Mouse (Mus musculus) forebrain, embryonic 11.5 days (tissue): ENCODE measurements at regions not wholly inside any gene's neighbourhood (a gene's known extent, or its start where the extent isn't known, plus 50 kb on each side); places are given as distances from the start of the nearest gene placed in this dataset.

ENCODE experiments used
- ATAC-seq: fragments of 200-750 bp; cut with Nextera tagmentation; replicated peaks from 2 replicates; pipeline ENCODE4 v1.8.0; 2017; ENCODE audit warnings: moderate TSS enrichment; ENCODE audit not compliant: low FRiP score
- DNase-seq: peaks from one replicate; pipeline ENCODE4 v3.0.0-alpha.2; 2017; ENCODE audit warnings: low spot score
- H3K27ac ChIP-seq: fragments of 300-500 bp; sonication (generic); 2 replicates; pipeline ENCODE4 v1.5.1; 2014; ENCODE audit warnings: low read depth, low read length
- H3K27me3 ChIP-seq: fragments of 300-500 bp; sonication (generic); 2 replicates; pipeline ENCODE4 v1.6.1; 2014; ENCODE audit warnings: mild to moderate bottlenecking, low read length, mixed read lengths; ENCODE audit not compliant: control insufficient read depth, insufficient read depth
- H3K36me3 ChIP-seq: fragments of 300-500 bp; sonication (generic); 2 replicates; pipeline ENCODE4 v1.6.1; 2014; ENCODE audit warnings: mild to moderate bottlenecking, low read length, moderate library complexity, mixed read lengths; ENCODE audit not compliant: control insufficient read depth, insufficient read depth
- H3K4me1 ChIP-seq: fragments of 300-500 bp; sonication (generic); replicated peaks from 2 replicates; pipeline ENCODE4 v1.6.1; 2014; ENCODE audit warnings: low read length, mixed read lengths; ENCODE audit not compliant: control insufficient read depth, insufficient read depth
- H3K4me2 ChIP-seq: fragments of 300-500 bp; sonication (generic); 2 replicates; pipeline ENCODE4 v1.6.1; 2014; ENCODE audit warnings: low read depth, mild to moderate bottlenecking, low read length, moderate library complexity, mixed read lengths; ENCODE audit not compliant: severe bottlenecking
- H3K4me3 ChIP-seq: fragments of 300-500 bp; sonication (generic); 2 replicates; pipeline ENCODE4 v1.5.1; 2014; ENCODE audit warnings: low read depth, low read length
- H3K9ac ChIP-seq: fragments of 300-500 bp; sonication (generic); 2 replicates; pipeline ENCODE4 v1.6.1; 2014; ENCODE audit warnings: low read length
- H3K9me3 ChIP-seq: fragments of 300-500 bp; sonication (generic); 2 replicates; pipeline ENCODE4 v1.6.1; 2016; ENCODE audit warnings: low read length, mixed read lengths; ENCODE audit not compliant: control insufficient read depth
- WGBS: fragments of 180-500 bp; shearing (Covaris S2); extraction: QIAGEN DNeasy Blood & Tissue Kit; methylation state at CpG from one replicate; pipeline ENCODE4 v1.1.7; 2014; 5-methylcytosine and 5-hydroxymethylcytosine counted together

DNA sequence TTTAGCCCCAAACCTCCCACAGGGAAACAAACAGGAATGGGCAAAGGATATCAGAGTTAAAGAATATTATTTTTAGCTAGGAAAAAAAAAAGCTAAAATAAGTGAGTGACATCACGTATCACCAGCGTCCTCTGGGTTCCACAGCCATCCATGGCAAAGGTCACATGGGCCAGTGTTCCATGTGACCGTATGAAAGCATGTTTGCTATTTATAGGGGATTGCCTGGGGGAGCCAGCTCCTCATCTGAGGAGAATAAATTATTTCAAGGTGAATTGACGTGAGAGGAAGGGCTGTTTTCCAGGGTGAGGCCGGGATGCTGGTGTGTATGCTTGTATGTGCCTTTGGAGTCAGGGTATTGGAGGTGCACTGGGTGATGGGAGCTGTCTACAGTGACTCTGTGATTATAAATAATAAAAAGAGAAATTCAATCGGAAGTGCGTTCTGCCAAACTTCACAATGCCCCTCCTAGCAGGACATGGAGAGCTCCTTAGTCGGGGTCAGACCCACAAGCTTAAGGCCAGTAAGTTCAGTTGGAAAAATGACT is 481.0 kb upstream of the Nr2f2 start:
- DNase-seq (no peak), ATAC-seq (no peak)
- no peak overlapping the region for H3K4me2 ChIP-seq
- H3K36me3 ChIP-seq: no peaks in the 10 kb centered on the region
- H3K4me1 ChIP-seq: no peaks in the 10 kb centered on the region
- no peak overlapping the region for H3K9ac ChIP-seq
- 75% methylated on average over 8 of the region's 8 CpGs for WGBS
- H3K9me3 ChIP-seq: no peaks in the 10 kb centered on the region
- no peak overlapping the region for H3K4me3 ChIP-seq
- no peaks in the 10 kb centered on the region for H3K27me3 ChIP-seq
- no peak overlapping the region for H3K27ac ChIP-seq

DNA sequence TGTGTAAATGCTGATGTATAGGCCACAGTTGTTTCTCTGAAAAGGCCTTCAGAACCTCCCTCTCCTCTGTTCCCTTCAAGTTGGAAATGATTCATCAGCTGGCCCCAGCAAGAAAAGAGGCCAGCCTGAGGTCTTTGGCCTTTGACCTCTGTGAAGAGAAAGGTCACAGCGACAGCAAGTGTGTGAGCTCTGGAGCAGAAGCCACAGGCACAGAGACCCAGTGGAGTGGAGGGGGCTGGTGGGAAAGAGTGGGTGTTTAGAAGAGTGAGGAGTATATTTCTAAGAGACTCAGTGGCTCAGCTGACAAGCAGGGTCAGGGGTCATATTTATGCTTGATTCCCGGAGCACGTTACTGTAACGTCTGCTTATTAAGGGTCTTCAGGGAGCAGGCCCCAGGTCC is 479.5 kb upstream of the Nr2f2 start:
- 9% methylated on average over 4 of the region's 4 CpGs for WGBS
- no peaks in the 10 kb centered on the region for H3K36me3 ChIP-seq
- ATAC-seq: no peak
- no peaks in the 10 kb centered on the region for H3K27me3 ChIP-seq
- H3K4me2 ChIP-seq: no peak overlapping the region
- no peaks in the 10 kb centered on the region for H3K4me1 ChIP-seq
- no peak for DNase-seq
- H3K4me3 ChIP-seq: no peak overlapping the region
- no peaks in the 10 kb centered on the region for H3K9me3 ChIP-seq
- H3K27ac ChIP-seq: no peak overlapping the region
- no peak overlapping the region for H3K9ac ChIP-seq

DNA sequence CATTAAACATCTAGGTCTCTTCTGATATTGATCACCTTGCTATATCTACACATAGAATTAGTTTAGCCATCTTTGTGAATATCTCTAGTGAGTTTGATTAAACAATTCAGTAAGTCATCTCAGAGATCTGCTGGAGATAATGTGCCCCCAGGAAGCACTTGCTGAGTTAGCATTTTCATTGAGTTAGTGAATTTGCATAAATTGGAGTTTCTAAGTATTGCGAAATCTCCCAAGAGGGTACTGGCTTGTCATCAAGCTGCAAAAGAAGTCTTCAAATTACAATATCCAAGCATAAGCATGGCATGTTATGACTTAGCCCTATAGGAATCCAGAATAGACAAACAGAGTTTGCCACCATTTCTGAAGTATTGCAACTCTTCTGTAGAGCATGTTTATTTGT is 473.6 kb upstream of the Nr2f2 start:
- H3K4me3 ChIP-seq: no peak overlapping the region
- WGBS: 93% methylated on average over 1 of the region's 1 CpGs
- DNase-seq (no peak), ATAC-seq (no peak)
- no peaks in the 10 kb centered on the region for H3K36me3 ChIP-seq
- no peak overlapping the region for H3K4me2 ChIP-seq
- H3K4me1 ChIP-seq: no peaks in the 10 kb centered on the region
- no peaks in the 10 kb centered on the region for H3K9me3 ChIP-seq
- H3K27me3 ChIP-seq: no peaks in the 10 kb centered on the region
- H3K27ac ChIP-seq: no peak overlapping the region
- H3K9ac ChIP-seq: no peak overlapping the region

DNA sequence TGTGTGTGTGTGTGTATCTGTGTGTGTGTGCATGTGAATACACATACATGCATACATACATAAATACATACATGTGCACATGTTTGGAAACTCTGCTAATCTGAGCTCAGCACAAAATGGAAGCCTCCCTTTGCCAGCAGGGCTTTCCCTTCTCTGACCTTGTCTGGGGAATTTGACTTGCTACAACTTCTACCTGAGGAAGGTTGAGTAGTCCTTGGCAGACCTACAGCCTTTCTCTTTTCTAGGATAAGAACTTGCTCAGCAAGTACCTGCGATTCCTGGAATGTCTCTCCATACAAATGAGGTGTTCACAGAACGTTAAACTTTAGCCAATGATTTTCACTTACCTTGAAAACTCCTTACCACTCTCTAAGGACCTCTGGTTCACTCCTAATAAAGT is 472.7 kb upstream of the Nr2f2 start:
- no peaks in the 10 kb centered on the region for H3K4me1 ChIP-seq
- 90% methylated on average over 2 of the region's 2 CpGs for WGBS

DNA sequence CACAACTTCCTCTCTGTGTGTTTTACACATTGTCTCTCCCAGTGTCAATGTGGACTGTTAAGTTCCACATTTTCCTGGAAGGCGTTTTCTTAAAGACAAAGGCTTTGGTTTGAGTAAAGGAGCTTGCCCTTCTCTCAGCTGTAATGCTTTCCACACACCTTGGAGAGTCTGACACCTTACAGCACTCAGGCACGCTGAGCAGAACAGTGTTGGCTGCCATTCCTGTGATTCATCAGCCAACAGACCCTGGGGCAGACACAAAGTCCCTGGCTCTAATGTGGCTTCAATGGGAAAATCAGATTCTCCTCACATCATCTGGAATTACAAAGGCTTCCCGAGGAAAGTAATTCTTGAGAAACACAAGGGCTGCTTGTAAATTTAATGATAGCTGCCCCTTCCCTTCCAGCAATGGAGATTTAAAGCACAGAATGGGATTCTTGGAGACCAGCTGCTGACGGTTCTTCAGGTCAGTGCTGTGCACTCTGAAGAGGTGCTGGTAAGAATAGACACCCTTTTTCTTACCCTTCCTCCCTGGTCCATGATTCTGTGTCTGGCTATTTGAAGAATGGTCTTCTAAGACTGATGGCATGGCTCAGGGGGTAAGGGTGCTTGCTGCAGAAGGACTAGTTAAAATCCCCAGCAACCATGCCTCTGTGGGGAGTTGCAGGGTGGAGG is 468.4 kb upstream of the Nr2f2 start:
- Histone ChIP-seq H3K27ac (no peak overlapping the region), H3K4me3 (no peak overlapping the region), H3K9ac (no peak overlapping the region), H3K27me3 (no peaks in the 10 kb centered on the region), H3K4me2 (no peak overlapping the region), H3K4me1 (no peaks in the 10 kb centered on the region), H3K9me3 (no peaks in the 10 kb centered on the region), H3K36me3 (no peaks in the 10 kb centered on the region)
- DNase-seq (no peak), ATAC-seq (no peak)
- WGBS: 54% methylated on average over 4 of the region's 4 CpGs

More for the DNA sequence above, 472.7 kb upstream of the Nr2f2 start:
- no peak for DNase-seq
- H3K27me3 ChIP-seq: no peaks in the 10 kb centered on the region
- no peak overlapping the region for H3K4me3 ChIP-seq
- ATAC-seq: no peak
- no peaks in the 10 kb centered on the region for H3K36me3 ChIP-seq
- no peaks in the 10 kb centered on the region for H3K9me3 ChIP-seq
- no peak overlapping the region for H3K9ac ChIP-seq
- no peak overlapping the region for H3K4me2 ChIP-seq
- no peak overlapping the region for H3K27ac ChIP-seq

DNA sequence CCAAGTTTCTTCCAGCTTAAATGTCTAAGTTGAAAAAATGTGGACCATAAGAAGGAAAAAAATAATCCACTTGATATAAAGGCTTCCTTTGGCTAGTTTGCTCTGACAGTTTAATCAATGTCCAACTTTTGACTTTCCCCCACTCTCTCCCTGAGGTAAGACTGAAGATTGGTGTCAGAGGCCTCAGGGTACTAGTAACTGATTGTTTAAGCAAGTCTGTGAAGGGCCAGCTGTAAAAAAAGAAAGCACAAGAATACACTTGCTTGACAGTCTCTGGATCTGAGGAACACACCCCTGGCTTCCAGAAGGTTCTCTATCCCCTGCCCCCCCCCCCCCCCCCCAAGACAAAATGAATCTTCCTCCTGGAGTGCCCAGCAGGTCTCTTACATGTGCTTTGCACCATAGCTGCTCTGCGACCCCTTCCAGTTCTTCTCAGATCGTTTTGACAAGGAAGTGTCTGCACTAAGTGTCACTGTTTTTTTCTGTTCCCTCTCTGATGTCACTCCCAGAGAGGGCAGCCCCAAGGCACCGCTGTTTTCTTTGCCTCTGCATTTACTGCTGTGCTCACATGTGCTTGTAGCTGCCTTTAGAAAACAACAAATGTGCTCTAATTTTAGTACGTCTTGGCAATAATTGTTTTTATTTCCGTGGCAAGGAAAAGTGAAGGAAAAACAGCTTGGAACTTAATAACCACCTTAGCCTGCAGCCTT is 462.1 kb upstream of the Nr2f2 start:
- no peaks in the 10 kb centered on the region for H3K4me1 ChIP-seq
- 62% methylated on average over 5 of the region's 5 CpGs for WGBS
- no peaks in the 10 kb centered on the region for H3K36me3 ChIP-seq
- H3K4me3 ChIP-seq: no peak overlapping the region
- ATAC-seq (no peak), DNase-seq (no peak)
- H3K27me3 ChIP-seq: no peaks in the 10 kb centered on the region
- H3K9me3 ChIP-seq: no peaks in the 10 kb centered on the region
- H3K4me2 ChIP-seq: no peak overlapping the region
- H3K9ac ChIP-seq: no peak overlapping the region
- no peak overlapping the region for H3K27ac ChIP-seq

DNA sequence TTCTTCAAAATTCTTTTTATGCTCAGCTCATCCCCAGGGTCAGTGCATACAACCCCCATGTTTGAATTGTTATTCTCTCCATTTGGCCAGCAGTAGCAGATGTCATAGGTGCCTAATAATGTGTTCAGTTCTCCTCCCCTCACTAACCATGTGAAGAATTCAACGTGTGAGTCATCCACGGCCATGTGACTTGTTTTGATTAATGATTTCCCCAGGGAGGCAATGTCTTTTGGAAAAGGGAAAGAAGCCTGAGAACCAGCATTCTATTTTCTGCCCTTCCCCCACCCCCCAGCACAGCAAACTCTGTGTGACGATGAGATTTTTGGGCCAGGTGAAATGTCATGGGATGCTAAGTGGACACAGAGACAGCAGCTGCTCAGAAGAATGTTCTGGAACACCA is 459.5 kb upstream of the Nr2f2 start:
- Histone ChIP-seq H3K27ac (no peak overlapping the region), H3K27me3 (no peaks in the 10 kb centered on the region), H3K4me2 (no peak overlapping the region), H3K36me3 (no peaks in the 10 kb centered on the region), H3K9me3 (no peaks in the 10 kb centered on the region), H3K9ac (no peak overlapping the region), H3K4me3 (no peak overlapping the region), H3K4me1 (no peaks in the 10 kb centered on the region)
- WGBS: 85% methylated on average over 3 of the region's 3 CpGs
- ATAC-seq (no peak), DNase-seq (no peak)

DNA sequence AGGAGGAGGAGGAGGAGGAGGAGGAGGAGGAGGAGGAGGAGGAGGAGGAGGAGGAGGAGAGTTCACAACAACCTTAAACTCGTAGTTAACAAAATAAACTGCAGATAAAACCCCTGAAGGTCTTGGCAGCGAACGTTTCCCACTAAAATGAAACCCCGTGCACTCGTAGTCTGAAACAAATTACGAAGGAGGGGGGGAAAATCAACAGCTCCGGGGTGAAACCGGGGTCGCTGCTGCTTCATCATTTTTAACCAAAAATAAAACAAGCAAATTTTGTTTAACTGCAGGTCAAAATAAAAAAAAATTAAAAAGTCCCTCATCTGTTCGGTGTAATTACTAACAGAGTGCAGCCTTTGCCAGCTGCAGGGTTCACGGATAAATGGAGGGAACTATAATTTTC is 456.5 kb upstream of the Nr2f2 start:
- Histone ChIP-seq H3K9me3 (no peaks in the 10 kb centered on the region), H3K4me3 (no peak overlapping the region), H3K36me3 (no peaks in the 10 kb centered on the region), H3K27me3 (no peaks in the 10 kb centered on the region), H3K9ac (no peak overlapping the region), H3K4me1 (no peaks in the 10 kb centered on the region), H3K4me2 (no peak overlapping the region), H3K27ac (no peak overlapping the region)
- 65% methylated on average over 11 of the region's 11 CpGs for WGBS
- DNase-seq (no peak), ATAC-seq (no peak)
